Mouse (Mus musculus) large intestine, adult 2 months (tissue): Measurements from ENCODE around the gene Eaf2. TPM values are rescaled to one million over a fixed set of nuclear protein-coding genes. Genes with fewer than 3 reads are reported as not detected.

ENCODE experiments used
- DNase-seq: peaks from one replicate; pipeline ENCODE4 v3.0.0-alpha.2; 2012; ENCODE audit warnings: low read depth, low spot score
- WGBS: fragments of 180-500 bp; shearing (Covaris S2); methylation state at CpG from one replicate; pipeline ENCODE4 v1.1.7; 2018; 5-methylcytosine and 5-hydroxymethylcytosine counted together
- polyA plus RNA-seq: library from polyadenylated mRNA; depleted of rRNA; stranded (reverse); fragments of >200 nt; gene quantifications from 2 replicates; pipeline ENCODE4 v1.2.3, GENCODE M21; 2012; rRNA removed

Gene Eaf2
- polyA plus RNA-seq, 1 experiment, result 2.1 TPM

GRCm38 (mm10) chr16:36784146-36784545 lies 90.7 kb downstream of the Eaf2 start:
- no peak for DNase-seq
- 77% methylated on average over 2 of the region's 2 CpGs for whole genome bisulfite sequencing

GRCm38 (mm10) chr16:36775658-36776057 lies 99.1 kb downstream of the Eaf2 start:
- no peak for DNase-seq
- 73% methylated on average over 6 of the region's 6 CpGs for WGBS

- WGBS, result 43% methylated on average over 5 of the region's 5 CpGs
- no peak for DNase-seq
These were observed 101.8 kb downstream of the Eaf2 start for GRCm38 (mm10) chr16:36772996-36773395.

- 92% methylated on average over 3 of the region's 3 CpGs for WGBS
- DNase-seq, result no peak
These were observed 103.1 kb downstream of the Eaf2 start for GRCm38 (mm10) chr16:36771703-36772102.

- no peak for DNase-seq
- WGBS, result 80% methylated on average over 2 of the region's 2 CpGs
These were observed 103.6 kb downstream of the Eaf2 start for GRCm38 (mm10) chr16:36771244-36771643.

- 34% methylated on average over 4 of the region's 4 CpGs for WGBS
- DNase-seq, result no peak
These were observed 104.0 kb downstream of the Eaf2 start for GRCm38 (mm10) chr16:36770830-36771229.

- DNase-seq, result no peak
- 74% methylated on average over 10 of the region's 13 CpGs for WGBS
These were observed 104.5 kb downstream of the Eaf2 start for GRCm38 (mm10) chr16:36770191-36770771.

- 85% methylated on average over 3 of the region's 3 CpGs for WGBS
- DNase-seq, result no peak
These were observed 122.8 kb downstream of the Eaf2 start for GRCm38 (mm10) chr16:36751979-36752378.

- DNase-seq, result no peak
- 63% methylated on average over 2 of the region's 2 CpGs for WGBS
These were observed 127.0 kb downstream of the Eaf2 start for GRCm38 (mm10) chr16:36747767-36748166.

GRCm38 (mm10) chr16:36747068-36747467 lies 127.7 kb downstream of the Eaf2 start:
- 48% methylated on average over 4 of the region's 4 CpGs for WGBS
- DNase-seq, result no peak

GRCm38 (mm10) chr16:36743580-36743979 lies 131.2 kb downstream of the Eaf2 start:
- no peak for DNase-seq

More at GRCm38 (mm10) chr16:36743580-36743979, 131.2 kb downstream of the Eaf2 start:
- 36% methylated on average over 8 of the region's 8 CpGs for WGBS

Other genes with a start within 250 kb of the Eaf2 start
- gene Cd86, start 208.9 kb downstream of the Eaf2 start, polyA plus RNA-seq, result 1.7 and 2.5 TPM in 2 replicates
- gene Ildr1, start 181.0 kb downstream of the Eaf2 start, polyA plus RNA-seq, result 4.4 and 7.4 TPM in 2 replicates
- gene Slc15a2, start 90.0 kb downstream of the Eaf2 start, polyA plus RNA-seq, result 0.62 and 2.4 TPM in 2 replicates
- gene Iqcb1, start 46.6 kb downstream of the Eaf2 start, polyA plus RNA-seq, result 1.1 and 1.2 TPM in 2 replicates
- 57.5 and 62.7 TPM in 2 replicates for gene Golgb1, start 137 bp upstream of the Eaf2 start, polyA plus RNA-seq
- gene Hcls1, start 60.0 kb upstream of the Eaf2 start, polyA plus RNA-seq, result 16.0 and 19.3 TPM in 2 replicates
- 0.04 and 0.66 TPM in 2 replicates for gene Fbxo40, start 115.5 kb upstream of the Eaf2 start, polyA plus RNA-seq
- gene Polq, start 136.8 kb upstream of the Eaf2 start, polyA plus RNA-seq, result 0.90 and 1.2 TPM in 2 replicates